Mouse (Mus musculus): ENCODE measurements around the gene Suclg1. TPM values are rescaled to one million over a fixed set of nuclear protein-coding genes. Genes with fewer than 3 reads are reported as not detected.

Gene Suclg1
- polyA plus RNA-seq, 1 experiment from 2014 or later, result 307 TPM

- ATAC-seq (replicated peaks; ENCODE audit: low FRiP score, low read depth) (no peak), DNase-seq (ENCODE audit: low spot score) (peak; percentile 49)
- Histone ChIP-seq H3K4me3 (replicated peaks; ENCODE audit: low read depth, low read length) (peak overlapping the region; percentile 92), H3K27ac (0 out of 2 replicates have a peak overlapping the region, but pooled peaks have one; percentile 87), H3K4me1 (replicated peaks; ENCODE audit: insufficient read depth, low read length) (peaks cover 3% of the 10 kb centered on the region), H3K9ac (ENCODE audit: low read depth, low read length) (no peak overlapping the region), H3K27me3 (ENCODE audit: insufficient read depth, low read length) (no peaks in the 10 kb centered on the region), H3K4me2 (ENCODE audit: low read length) (peak overlapping the region; percentile 79), H3K36me3 (ENCODE audit: insufficient read depth, low read length) (no peaks in the 10 kb centered on the region), H3K9me3 (replicated peaks; ENCODE audit: low read length) (no peaks in the 10 kb centered on the region)
- TF ChIP-seq CTCF (IDR thresholded peaks at IDR 0.05; ENCODE audit: low read depth), result peak; percentile 73
- 44% methylated on average over 4 of the region's 4 CpGs for WGBS
These were observed 730 bp upstream of the Suclg1 start for GRCm38 (mm10) chr6:73247452-73247851.

GRCm38 (mm10) chr6:73249049-73249422 lies 854 bp downstream of the Suclg1 start:
- ATAC-seq (replicated peaks; ENCODE audit: low FRiP score, low read depth) (peak; percentile 42), DNase-seq (ENCODE audit: low spot score) (peak; percentile 46)
- Histone ChIP-seq H3K4me3 (replicated peaks; ENCODE audit: low read depth, low read length) (peak overlapping the region; percentile 92), H3K27ac (peak overlapping the region; percentile 87; the same call in 1 of the 2 replicates), H3K9ac (ENCODE audit: low read depth, low read length) (peak overlapping the region; percentile 86), H3K9me3 (replicated peaks; ENCODE audit: low read length) (no peaks in the 10 kb centered on the region), H3K36me3 (ENCODE audit: insufficient read depth, low read length) (no peaks in the 10 kb centered on the region), H3K4me2 (ENCODE audit: low read length) (peak overlapping the region; percentile 79), H3K4me1 (replicated peaks; ENCODE audit: insufficient read depth, low read length) (peaks cover 4% of the 10 kb centered on the region), H3K27me3 (ENCODE audit: insufficient read depth, low read length) (no peaks in the 10 kb centered on the region)
- no peak for TF ChIP-seq CTCF (IDR thresholded peaks at IDR 0.05; ENCODE audit: low read depth)
- 3% methylated on average over 12 of the region's 12 CpGs for WGBS

DNA sequence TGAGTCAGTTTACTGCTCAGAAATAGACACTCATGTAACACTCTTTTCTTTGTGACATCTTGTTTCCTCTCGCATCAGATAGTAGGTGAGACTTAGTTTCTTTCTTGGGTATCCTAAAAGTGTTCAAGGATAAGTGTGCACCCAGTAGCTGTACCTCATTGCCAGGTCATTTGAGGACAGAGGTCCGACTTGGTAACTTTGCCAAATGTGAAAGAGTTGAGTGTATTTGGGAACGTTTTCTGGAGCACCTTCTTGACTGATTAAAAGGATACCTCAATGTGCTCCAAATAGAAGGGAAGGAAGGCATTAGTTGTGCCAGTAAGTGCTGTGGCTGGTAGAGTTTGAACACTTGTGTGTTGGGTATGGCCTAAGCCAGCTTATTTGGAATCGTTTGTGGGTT lies 1.7 kb downstream of the Suclg1 start:
- no peak overlapping the region for H3K9ac ChIP-seq (ENCODE audit: low read depth, low read length)
- ATAC-seq (replicated peaks; ENCODE audit: low FRiP score, low read depth), result no peak

GRCm38 (mm10) chr6:73251336-73251735 lies 3.2 kb downstream of the Suclg1 start:
- Histone ChIP-seq H3K9me3 (replicated peaks; ENCODE audit: low read length) (no peaks in the 10 kb centered on the region), H3K4me3 (replicated peaks; ENCODE audit: low read depth, low read length) (no peak overlapping the region), H3K4me1 (replicated peaks; ENCODE audit: insufficient read depth, low read length) (peaks cover 13% of the 10 kb centered on the region), H3K27me3 (ENCODE audit: insufficient read depth, low read length) (no peaks in the 10 kb centered on the region), H3K4me2 (ENCODE audit: low read length) (no peak overlapping the region), H3K27ac (no peak overlapping the region), H3K36me3 (ENCODE audit: insufficient read depth, low read length) (no peaks in the 10 kb centered on the region), H3K9ac (ENCODE audit: low read depth, low read length) (no peak overlapping the region)
- WGBS, result 80% methylated on average over 11 of the region's 11 CpGs
- TF ChIP-seq CTCF (IDR thresholded peaks at IDR 0.05; ENCODE audit: low read depth), result no peak
- ATAC-seq (replicated peaks; ENCODE audit: low FRiP score, low read depth) (no peak), DNase-seq (ENCODE audit: low spot score) (no peak)

More for the DNA sequence above, 1.7 kb downstream of the Suclg1 start:
- WGBS, result 86% methylated on average over 4 of the region's 4 CpGs
- no peaks in the 10 kb centered on the region for H3K36me3 ChIP-seq (ENCODE audit: insufficient read depth, low read length)
- no peak overlapping the region for H3K4me3 ChIP-seq (replicated peaks; ENCODE audit: low read depth, low read length)
- no peaks in the 10 kb centered on the region for H3K9me3 ChIP-seq (replicated peaks; ENCODE audit: low read length)
- no peaks in the 10 kb centered on the region for H3K27me3 ChIP-seq (ENCODE audit: insufficient read depth, low read length)
- DNase-seq (ENCODE audit: low spot score), result no peak
- H3K27ac ChIP-seq, result no peak overlapping the region
- TF ChIP-seq CTCF (IDR thresholded peaks at IDR 0.05; ENCODE audit: low read depth), result no peak
- peaks cover 12% of the 10 kb centered on the region for H3K4me1 ChIP-seq (replicated peaks; ENCODE audit: insufficient read depth, low read length)
- peak overlapping the region; percentile 79 for H3K4me2 ChIP-seq (ENCODE audit: low read length)

DNA sequence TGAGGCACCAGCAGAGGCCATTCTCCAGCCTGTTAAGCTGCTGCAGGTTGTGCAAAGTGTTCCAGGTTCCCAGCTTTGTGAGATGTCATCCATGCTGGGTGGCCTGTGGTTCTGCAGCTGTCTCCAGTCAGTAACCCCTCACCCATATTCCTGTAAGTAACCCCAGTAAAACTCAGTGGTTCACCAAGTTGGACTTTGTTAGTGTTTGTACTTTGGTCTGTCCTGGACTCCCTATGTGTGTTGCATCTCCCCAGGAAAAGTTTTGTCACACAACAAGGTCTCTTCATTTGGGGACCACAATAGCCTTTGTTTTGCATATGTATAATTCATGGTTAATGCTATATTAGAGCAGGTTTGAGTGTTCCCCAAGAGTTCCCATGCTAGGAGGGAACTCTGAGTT lies 4.2 kb downstream of the Suclg1 start:
- Histone ChIP-seq H3K27me3 (ENCODE audit: insufficient read depth, low read length) (no peaks in the 10 kb centered on the region), H3K9ac (ENCODE audit: low read depth, low read length) (no peak overlapping the region), H3K36me3 (ENCODE audit: insufficient read depth, low read length) (no peaks in the 10 kb centered on the region), H3K4me3 (replicated peaks; ENCODE audit: low read depth, low read length) (no peak overlapping the region), H3K4me1 (replicated peaks; ENCODE audit: insufficient read depth, low read length) (peaks cover 13% of the 10 kb centered on the region), H3K4me2 (ENCODE audit: low read length) (no peak overlapping the region), H3K27ac (no peak overlapping the region), H3K9me3 (replicated peaks; ENCODE audit: low read length) (no peaks in the 10 kb centered on the region)
- no peak for TF ChIP-seq CTCF (IDR thresholded peaks at IDR 0.05; ENCODE audit: low read depth)
- ATAC-seq (replicated peaks; ENCODE audit: low FRiP score, low read depth) (no peak), DNase-seq (ENCODE audit: low spot score) (no peak)

- Histone ChIP-seq H3K27me3 (ENCODE audit: insufficient read depth, low read length) (no peaks in the 10 kb centered on the region), H3K4me3 (replicated peaks; ENCODE audit: low read depth, low read length) (no peak overlapping the region), H3K27ac (no peak overlapping the region), H3K9ac (ENCODE audit: low read depth, low read length) (no peak overlapping the region), H3K36me3 (ENCODE audit: insufficient read depth, low read length) (no peaks in the 10 kb centered on the region), H3K4me2 (ENCODE audit: low read length) (no peak overlapping the region), H3K9me3 (replicated peaks; ENCODE audit: low read length) (no peaks in the 10 kb centered on the region), H3K4me1 (replicated peaks; ENCODE audit: insufficient read depth, low read length) (peaks cover 13% of the 10 kb centered on the region)
- TF ChIP-seq CTCF (IDR thresholded peaks at IDR 0.05; ENCODE audit: low read depth), result no peak
- DNase-seq (ENCODE audit: low spot score) (no peak), ATAC-seq (replicated peaks; ENCODE audit: low FRiP score, low read depth) (no peak)
- WGBS, result 90% methylated on average over 2 of the region's 2 CpGs
These were observed 4.8 kb downstream of the Suclg1 start for GRCm38 (mm10) chr6:73253006-73253405.

- Histone ChIP-seq H3K4me2 (ENCODE audit: low read length) (no peak overlapping the region), H3K36me3 (ENCODE audit: insufficient read depth, low read length) (0 out of 2 replicates have a peak, but pooled peaks cover 2% of the 10 kb centered on the region), H3K4me1 (replicated peaks; ENCODE audit: insufficient read depth, low read length) (peaks cover 13% of the 10 kb centered on the region), H3K9me3 (replicated peaks; ENCODE audit: low read length) (no peaks in the 10 kb centered on the region), H3K27ac (no peak overlapping the region), H3K27me3 (ENCODE audit: insufficient read depth, low read length) (no peaks in the 10 kb centered on the region), H3K4me3 (replicated peaks; ENCODE audit: low read depth, low read length) (no peak overlapping the region), H3K9ac (ENCODE audit: low read depth, low read length) (no peak overlapping the region)
- 65% methylated on average over 4 of the region's 4 CpGs for WGBS
- TF ChIP-seq CTCF (IDR thresholded peaks at IDR 0.05; ENCODE audit: low read depth), result no peak
- DNase-seq (ENCODE audit: low spot score), result no peak
- ATAC-seq (replicated peaks; ENCODE audit: low FRiP score, low read depth), result no peak
These were observed 5.4 kb downstream of the Suclg1 start for GRCm38 (mm10) chr6:73253584-73253983.

Data from kidney, postnatal 0 days (tissue).